Mouse (Mus musculus): ENCODE data around the gene Tlx1. TPM values are rescaled to one million over a fixed set of nuclear protein-coding genes. Genes with fewer than 3 reads are reported as not detected.

Gene Tlx1
- polyA plus RNA-seq, 1 experiment from 2014 or later, result 1.0 TPM

DNA sequence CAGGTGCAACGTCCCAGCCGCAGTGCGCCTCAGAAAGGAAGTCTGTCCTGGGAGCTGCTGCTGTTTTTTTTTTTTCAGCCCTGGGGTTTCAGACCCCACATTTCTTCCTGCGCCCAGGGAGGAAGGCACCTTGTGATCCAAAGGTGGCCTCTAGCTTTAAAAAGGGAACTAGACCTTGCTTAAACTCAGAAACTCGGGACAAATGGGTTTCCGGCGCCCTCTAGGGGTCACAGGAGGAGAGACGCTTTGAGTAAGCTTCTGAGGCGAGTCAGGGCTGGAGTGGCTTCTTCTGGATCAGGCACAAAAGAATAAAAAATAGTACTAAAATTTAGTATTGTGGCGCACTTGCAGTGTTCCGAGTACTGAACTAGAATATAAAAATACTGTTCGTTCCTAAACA lies 10.6 kb downstream of the Tlx1 start:
- 1% methylated on average over 12 of the region's 12 CpGs for WGBS (ENCODE audit: insufficient replicate concordance)

DNA sequence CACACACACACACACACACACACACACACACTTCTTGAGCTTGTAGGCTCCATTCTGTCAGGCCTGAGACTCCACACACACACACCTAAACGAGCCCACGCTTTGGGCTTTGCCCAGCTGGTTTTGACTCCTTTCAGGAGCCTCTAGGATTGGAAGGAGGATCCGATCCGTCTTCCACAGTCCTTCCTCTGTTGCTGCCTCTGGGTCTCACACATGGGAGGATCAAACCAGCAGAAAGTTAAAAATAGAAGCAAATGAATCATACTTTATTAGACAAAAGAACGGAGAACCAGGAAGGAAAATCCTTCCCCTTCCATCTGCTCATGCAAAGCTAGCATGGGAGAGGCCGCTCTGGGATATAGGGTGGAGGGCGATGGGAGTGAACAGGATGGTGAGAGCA lies 11.7 kb downstream of the Tlx1 start:
- no peak overlapping the region for H3K27ac ChIP-seq (ENCODE audit: low read depth, low read length)
- H3K9ac ChIP-seq (ENCODE audit: low read depth, low read length), result no peak overlapping the region
- no peak for ATAC-seq (replicated peaks; ENCODE audit: insufficient number of reproducible peaks, low FRiP score, low TSS enrichment)
- no peaks in the 10 kb centered on the region for H3K9me3 ChIP-seq (replicated peaks; ENCODE audit: control insufficient read depth, low read length)
- no peak overlapping the region for H3K4me3 ChIP-seq (ENCODE audit: low read depth, low read length)
- WGBS (ENCODE audit: insufficient replicate concordance), result 46% methylated on average over 7 of the region's 7 CpGs
- H3K27me3 ChIP-seq (ENCODE audit: control insufficient read depth, insufficient read depth, low read length), result peaks cover 94% of the 10 kb centered on the region
- no peaks in the 10 kb centered on the region for H3K4me1 ChIP-seq (ENCODE audit: control insufficient read depth, insufficient read depth, low read length)
- no peaks in the 10 kb centered on the region for H3K36me3 ChIP-seq (ENCODE audit: control insufficient read depth, insufficient read depth, low read length)
- no peak overlapping the region for H3K4me2 ChIP-seq

More for the DNA sequence above, 10.6 kb downstream of the Tlx1 start:
- ATAC-seq (replicated peaks; ENCODE audit: insufficient number of reproducible peaks, low FRiP score, low TSS enrichment), result no peak
- Histone ChIP-seq H3K27ac (ENCODE audit: low read depth, low read length) (no peak overlapping the region), H3K36me3 (ENCODE audit: control insufficient read depth, insufficient read depth, low read length) (no peaks in the 10 kb centered on the region), H3K4me3 (ENCODE audit: low read depth, low read length) (no peak overlapping the region), H3K9ac (ENCODE audit: low read depth, low read length) (no peak overlapping the region), H3K27me3 (ENCODE audit: control insufficient read depth, insufficient read depth, low read length) (peaks cover 97% of the 10 kb centered on the region), H3K4me1 (ENCODE audit: control insufficient read depth, insufficient read depth, low read length) (no peaks in the 10 kb centered on the region), H3K4me2 (0 out of 2 replicates have a peak overlapping the region, but pooled peaks have one; percentile 2), H3K9me3 (replicated peaks; ENCODE audit: control insufficient read depth, low read length) (no peaks in the 10 kb centered on the region)

DNA sequence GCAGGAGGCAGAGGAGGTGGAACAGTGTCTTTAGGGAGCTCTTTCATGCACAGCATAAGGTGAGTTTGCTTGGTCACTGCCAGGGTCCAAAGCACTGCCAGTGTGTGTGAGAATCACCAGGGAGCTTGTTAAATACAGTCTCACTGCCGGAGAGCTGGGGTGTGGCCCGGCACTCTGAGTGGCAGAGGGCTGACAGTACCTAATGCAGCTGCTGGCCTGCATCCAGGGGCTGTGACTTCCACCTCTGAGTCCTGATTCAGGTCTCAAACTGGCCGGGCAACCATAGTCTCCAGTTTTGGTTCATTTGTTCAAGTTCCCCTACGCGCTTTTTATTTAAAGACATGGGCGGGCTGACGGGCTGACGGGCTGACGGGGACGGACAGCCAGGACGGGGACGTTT lies 12.4 kb downstream of the Tlx1 start:
- H3K4me3 ChIP-seq (ENCODE audit: low read depth, low read length), result no peak overlapping the region
- H3K27me3 ChIP-seq (ENCODE audit: control insufficient read depth, insufficient read depth, low read length), result peaks cover 88% of the 10 kb centered on the region
- no peaks in the 10 kb centered on the region for H3K9me3 ChIP-seq (replicated peaks; ENCODE audit: control insufficient read depth, low read length)
- H3K4me2 ChIP-seq, result no peak overlapping the region
- no peak overlapping the region for H3K27ac ChIP-seq (ENCODE audit: low read depth, low read length)
- H3K9ac ChIP-seq (ENCODE audit: low read depth, low read length), result no peak overlapping the region
- 4% methylated on average over 12 of the region's 12 CpGs for WGBS (ENCODE audit: insufficient replicate concordance)
- no peak for ATAC-seq (replicated peaks; ENCODE audit: insufficient number of reproducible peaks, low FRiP score, low TSS enrichment)
- no peaks in the 10 kb centered on the region for H3K4me1 ChIP-seq (ENCODE audit: control insufficient read depth, insufficient read depth, low read length)
- H3K36me3 ChIP-seq (ENCODE audit: control insufficient read depth, insufficient read depth, low read length), result no peaks in the 10 kb centered on the region

DNA sequence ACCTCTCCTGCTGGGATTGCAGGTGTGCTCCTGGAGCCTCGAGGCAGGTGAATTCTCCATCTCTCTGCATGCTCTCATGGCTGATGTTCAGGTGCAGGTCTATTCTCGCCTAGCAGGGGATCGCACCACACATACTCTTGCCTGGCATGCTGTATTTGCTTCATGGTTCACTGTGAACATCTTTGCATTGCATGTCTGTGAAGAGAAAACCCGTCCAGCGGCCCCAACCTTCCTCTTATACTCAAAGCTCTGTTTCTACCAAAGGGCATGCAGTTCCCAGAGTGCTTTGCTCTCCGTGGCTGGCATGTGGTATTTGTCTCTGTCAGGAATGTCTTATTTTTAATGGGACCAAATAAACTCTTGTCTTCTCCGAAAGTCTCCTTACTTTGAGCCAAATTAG lies 20.0 kb downstream of the Tlx1 start:
- Histone ChIP-seq H3K36me3 (ENCODE audit: control insufficient read depth, insufficient read depth, low read length) (no peaks in the 10 kb centered on the region), H3K4me2 (no peak overlapping the region), H3K27me3 (ENCODE audit: control insufficient read depth, insufficient read depth, low read length) (peaks cover 35% of the 10 kb centered on the region), H3K27ac (ENCODE audit: low read depth, low read length) (no peak overlapping the region), H3K9me3 (replicated peaks; ENCODE audit: control insufficient read depth, low read length) (no peaks in the 10 kb centered on the region), H3K4me3 (ENCODE audit: low read depth, low read length) (no peak overlapping the region), H3K4me1 (ENCODE audit: control insufficient read depth, insufficient read depth, low read length) (no peaks in the 10 kb centered on the region), H3K9ac (ENCODE audit: low read depth, low read length) (no peak overlapping the region)
- 65% methylated on average over 7 of the region's 7 CpGs for WGBS (ENCODE audit: insufficient replicate concordance)
- no peak for ATAC-seq (replicated peaks; ENCODE audit: insufficient number of reproducible peaks, low FRiP score, low TSS enrichment)

DNA sequence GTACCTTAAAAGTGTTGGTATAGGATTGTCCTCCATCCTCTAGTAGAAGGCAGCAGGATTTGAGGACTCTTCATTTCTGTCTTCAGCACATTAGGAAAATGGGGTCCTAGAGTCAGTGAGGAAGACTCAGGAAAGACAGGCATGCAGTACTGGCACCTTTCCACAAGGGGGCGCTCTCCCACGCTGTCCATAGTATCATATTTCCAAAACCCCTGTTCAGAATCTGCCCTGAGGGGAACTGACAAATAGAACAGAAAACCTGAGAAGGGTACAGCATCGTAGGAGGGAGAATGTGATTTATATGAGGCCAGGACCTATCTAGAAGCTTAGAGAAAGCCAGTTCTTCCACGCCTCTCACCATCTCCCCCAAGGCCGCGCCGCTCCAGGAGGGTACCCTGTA lies 24.3 kb downstream of the Tlx1 start:
- ATAC-seq (replicated peaks; ENCODE audit: insufficient number of reproducible peaks, low FRiP score, low TSS enrichment), result no peak
- no peak overlapping the region for H3K27ac ChIP-seq (ENCODE audit: low read depth, low read length)
- H3K9ac ChIP-seq (ENCODE audit: low read depth, low read length), result no peak overlapping the region
- WGBS (ENCODE audit: insufficient replicate concordance), result 61% methylated on average over 7 of the region's 7 CpGs
- H3K27me3 ChIP-seq (ENCODE audit: control insufficient read depth, insufficient read depth, low read length), result peaks cover 14% of the 10 kb centered on the region
- H3K9me3 ChIP-seq (replicated peaks; ENCODE audit: control insufficient read depth, low read length), result no peaks in the 10 kb centered on the region
- no peaks in the 10 kb centered on the region for H3K36me3 ChIP-seq (ENCODE audit: control insufficient read depth, insufficient read depth, low read length)
- H3K4me2 ChIP-seq, result no peak overlapping the region
- no peaks in the 10 kb centered on the region; the same call in 1 of the 2 replicates for H3K4me1 ChIP-seq (ENCODE audit: control insufficient read depth, insufficient read depth, low read length)
- no peak overlapping the region for H3K4me3 ChIP-seq (ENCODE audit: low read depth, low read length)

DNA sequence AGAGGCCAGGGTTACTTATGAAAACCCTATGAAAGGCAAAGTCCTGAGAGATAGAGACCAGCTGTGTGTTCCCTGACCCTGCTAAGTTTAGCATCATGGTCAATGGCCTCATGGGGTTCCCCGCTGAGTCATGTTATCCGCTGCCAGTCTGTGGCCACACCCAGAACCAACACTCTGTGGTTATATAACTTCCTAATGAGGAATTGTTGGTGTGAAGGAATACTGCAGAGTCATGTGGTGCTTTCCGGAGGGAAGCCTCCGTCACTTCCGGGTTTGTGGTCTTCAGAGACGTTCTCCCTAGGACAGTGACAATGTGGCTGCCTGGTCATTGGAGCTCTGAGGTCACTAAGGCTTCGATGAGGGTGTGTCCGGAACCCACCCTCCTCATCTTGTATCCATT lies 25.8 kb downstream of the Tlx1 start:
- Histone ChIP-seq H3K9ac (ENCODE audit: low read depth, low read length) (no peak overlapping the region), H3K27ac (ENCODE audit: low read depth, low read length) (no peak overlapping the region), H3K4me1 (ENCODE audit: control insufficient read depth, insufficient read depth, low read length) (no peaks in the 10 kb centered on the region; the same call in 1 of the 2 replicates), H3K4me3 (ENCODE audit: low read depth, low read length) (no peak overlapping the region), H3K36me3 (ENCODE audit: control insufficient read depth, insufficient read depth, low read length) (no peaks in the 10 kb centered on the region), H3K9me3 (replicated peaks; ENCODE audit: control insufficient read depth, low read length) (no peaks in the 10 kb centered on the region), H3K27me3 (ENCODE audit: control insufficient read depth, insufficient read depth, low read length) (peaks cover 6% of the 10 kb centered on the region; the same call in 1 of the 2 replicates), H3K4me2 (no peak overlapping the region)
- 62% methylated on average over 8 of the region's 8 CpGs for WGBS (ENCODE audit: insufficient replicate concordance)
- ATAC-seq (replicated peaks; ENCODE audit: insufficient number of reproducible peaks, low FRiP score, low TSS enrichment), result no peak

DNA sequence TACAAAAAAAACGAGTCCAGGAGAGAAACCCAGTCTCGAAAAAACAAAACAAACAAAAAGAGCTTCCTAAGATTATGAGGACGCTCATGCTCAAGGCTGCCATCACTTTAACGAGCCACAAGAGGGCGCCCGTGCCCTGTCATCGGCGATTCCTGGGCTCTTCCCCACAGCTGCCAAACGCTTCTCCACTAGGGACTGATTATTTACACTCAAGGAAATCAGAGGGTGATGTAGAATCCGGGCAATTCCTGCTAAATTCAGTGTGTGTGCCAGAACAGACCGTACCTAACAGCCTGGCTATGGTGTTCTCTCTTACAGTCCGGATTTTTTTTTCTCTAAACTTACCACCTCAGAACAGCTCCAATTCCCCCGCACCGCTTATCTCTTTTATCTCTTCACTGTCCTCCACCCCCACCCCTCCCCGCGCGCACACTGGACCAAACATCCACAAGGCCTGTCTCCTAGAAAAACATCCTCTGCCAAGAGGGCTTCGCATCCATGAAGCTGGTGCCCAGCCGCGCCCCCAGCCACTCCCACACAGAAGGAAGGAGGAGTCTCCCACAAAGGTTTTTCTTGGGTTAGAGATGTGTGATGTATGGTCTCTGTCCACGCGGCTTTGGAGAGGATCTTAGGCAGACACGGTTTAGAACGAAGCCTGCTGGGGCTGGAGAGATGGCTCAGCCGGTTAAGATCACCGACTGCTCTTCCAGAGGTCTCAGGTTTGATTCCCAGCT lies 26.7 kb downstream of the Tlx1 start:
- Histone ChIP-seq H3K4me1 (ENCODE audit: control insufficient read depth, insufficient read depth, low read length) (no peaks in the 10 kb centered on the region; the same call in 1 of the 2 replicates), H3K9me3 (replicated peaks; ENCODE audit: control insufficient read depth, low read length) (no peaks in the 10 kb centered on the region), H3K4me3 (ENCODE audit: low read depth, low read length) (no peak overlapping the region), H3K27me3 (ENCODE audit: control insufficient read depth, insufficient read depth, low read length) (0 out of 2 replicates have a peak, but pooled peaks cover 4% of the 10 kb centered on the region), H3K9ac (ENCODE audit: low read depth, low read length) (no peak overlapping the region), H3K36me3 (ENCODE audit: control insufficient read depth, insufficient read depth, low read length) (no peaks in the 10 kb centered on the region), H3K4me2 (peak overlapping the region; percentile 17; the same call in 1 of the 2 replicates), H3K27ac (ENCODE audit: low read depth, low read length) (no peak overlapping the region)
- no peak; the same call in 1 of the 2 replicates for ATAC-seq (replicated peaks; ENCODE audit: insufficient number of reproducible peaks, low FRiP score, low TSS enrichment)
- 16% methylated on average over 26 of the region's 26 CpGs for WGBS (ENCODE audit: insufficient replicate concordance)

DNA sequence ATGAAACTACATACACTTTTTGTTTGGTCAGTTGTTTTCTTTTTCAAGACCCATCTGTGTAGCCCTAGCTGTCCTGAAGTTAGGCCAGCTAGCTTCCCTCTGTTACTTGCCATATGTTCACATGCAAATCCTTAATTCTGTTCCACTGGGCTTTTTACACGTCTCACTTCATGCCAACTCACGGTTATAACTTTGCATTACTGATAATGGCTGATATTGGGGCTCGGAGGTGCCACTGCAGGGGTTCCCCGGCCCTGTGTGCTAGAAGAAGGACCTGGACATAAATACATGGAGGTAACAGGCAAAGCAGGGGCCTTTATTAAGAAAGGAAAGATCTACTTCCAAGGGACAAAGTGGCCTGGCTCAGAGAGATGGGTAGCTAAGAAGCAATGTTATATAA lies 29.0 kb downstream of the Tlx1 start:
- Histone ChIP-seq H3K9me3 (replicated peaks; ENCODE audit: control insufficient read depth, low read length) (no peaks in the 10 kb centered on the region), H3K36me3 (ENCODE audit: control insufficient read depth, insufficient read depth, low read length) (no peaks in the 10 kb centered on the region), H3K27me3 (ENCODE audit: control insufficient read depth, insufficient read depth, low read length) (no peaks in the 10 kb centered on the region), H3K4me1 (ENCODE audit: control insufficient read depth, insufficient read depth, low read length) (no peaks in the 10 kb centered on the region; the same call in 1 of the 2 replicates), H3K27ac (ENCODE audit: low read depth, low read length) (no peak overlapping the region), H3K4me3 (ENCODE audit: low read depth, low read length) (no peak overlapping the region), H3K4me2 (no peak overlapping the region), H3K9ac (ENCODE audit: low read depth, low read length) (no peak overlapping the region)
- no peak for ATAC-seq (replicated peaks; ENCODE audit: insufficient number of reproducible peaks, low FRiP score, low TSS enrichment)
- WGBS (ENCODE audit: insufficient replicate concordance), result 75% methylated on average over 4 of the region's 4 CpGs

DNA sequence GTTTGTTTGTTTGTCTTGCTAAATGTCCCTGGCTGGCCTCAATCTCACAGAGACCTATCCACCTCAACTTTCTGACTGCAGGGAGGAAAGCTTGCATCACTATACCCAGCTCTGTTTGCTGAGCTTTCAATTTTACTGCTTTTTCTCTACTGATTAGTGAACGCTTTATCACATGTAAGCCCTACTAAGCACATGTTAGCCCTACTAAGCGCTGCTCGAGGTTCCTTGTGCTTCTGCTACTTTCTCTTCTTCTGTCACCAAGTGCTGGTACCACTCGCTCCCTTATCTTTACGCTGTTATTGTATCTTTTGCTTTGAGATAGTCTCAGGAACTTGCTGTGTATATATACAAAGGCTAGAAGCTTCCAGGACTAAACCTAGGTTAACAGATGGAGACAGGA lies 30.0 kb downstream of the Tlx1 start:
- Histone ChIP-seq H3K27ac (ENCODE audit: low read depth, low read length) (no peak overlapping the region), H3K4me1 (ENCODE audit: control insufficient read depth, insufficient read depth, low read length) (no peaks in the 10 kb centered on the region; the same call in 1 of the 2 replicates), H3K9ac (ENCODE audit: low read depth, low read length) (no peak overlapping the region), H3K36me3 (ENCODE audit: control insufficient read depth, insufficient read depth, low read length) (no peaks in the 10 kb centered on the region), H3K27me3 (ENCODE audit: control insufficient read depth, insufficient read depth, low read length) (no peaks in the 10 kb centered on the region), H3K9me3 (replicated peaks; ENCODE audit: control insufficient read depth, low read length) (no peaks in the 10 kb centered on the region), H3K4me3 (ENCODE audit: low read depth, low read length) (no peak overlapping the region), H3K4me2 (no peak overlapping the region)
- no peak for ATAC-seq (replicated peaks; ENCODE audit: insufficient number of reproducible peaks, low FRiP score, low TSS enrichment)
- 71% methylated on average over 5 of the region's 5 CpGs for WGBS (ENCODE audit: insufficient replicate concordance)

Measured in heart, embryonic 11.5 days (tissue).